Mouse (Mus musculus) E14TG2a.4 (cell line): ENCODE data around the gene Ppp1r15b.

Source experiments
- H3K27me3 ChIP-seq: 2 replicates; pipeline ENCODE4 v1.6.1; 2014; ENCODE audit warnings: low read length, control low read depth; ENCODE audit not compliant: insufficient read depth
- H3K36me3 ChIP-seq: 2 replicates; pipeline ENCODE4 v1.6.1; 2014; ENCODE audit warnings: low read length, control low read depth; ENCODE audit not compliant: insufficient read depth
- H3K4me1 ChIP-seq: replicated peaks from 2 replicates; pipeline ENCODE4 v1.6.1; 2014; ENCODE audit warnings: low read depth, low read length, control low read depth
- H3K4me3 ChIP-seq: replicated peaks from 2 replicates; pipeline ENCODE4 v1.5.1; 2014; ENCODE audit warnings: mild to moderate bottlenecking, low read length
- H3K9me3 ChIP-seq: 2 replicates; pipeline ENCODE4 v1.6.1; 2014; ENCODE audit warnings: low read length, control low read depth
- CTCF ChIP-seq: conservative IDR thresholded peaks from 2 replicates; pipeline ENCODE4 v1.5.1; 2014; ENCODE audit warnings: low read length
- NANOG ChIP-seq: IDR thresholded peaks from 2 replicates; pipeline ENCODE4 v1.6.1; 2014; ENCODE audit warnings: borderline replicate concordance, low read length, mixed read lengths
- POU5F1 ChIP-seq: IDR thresholded peaks from 2 replicates; pipeline ENCODE4 v1.6.1; 2014; ENCODE audit warnings: low read length, borderline replicate concordance

The Ppp1r15b gene

DNA sequence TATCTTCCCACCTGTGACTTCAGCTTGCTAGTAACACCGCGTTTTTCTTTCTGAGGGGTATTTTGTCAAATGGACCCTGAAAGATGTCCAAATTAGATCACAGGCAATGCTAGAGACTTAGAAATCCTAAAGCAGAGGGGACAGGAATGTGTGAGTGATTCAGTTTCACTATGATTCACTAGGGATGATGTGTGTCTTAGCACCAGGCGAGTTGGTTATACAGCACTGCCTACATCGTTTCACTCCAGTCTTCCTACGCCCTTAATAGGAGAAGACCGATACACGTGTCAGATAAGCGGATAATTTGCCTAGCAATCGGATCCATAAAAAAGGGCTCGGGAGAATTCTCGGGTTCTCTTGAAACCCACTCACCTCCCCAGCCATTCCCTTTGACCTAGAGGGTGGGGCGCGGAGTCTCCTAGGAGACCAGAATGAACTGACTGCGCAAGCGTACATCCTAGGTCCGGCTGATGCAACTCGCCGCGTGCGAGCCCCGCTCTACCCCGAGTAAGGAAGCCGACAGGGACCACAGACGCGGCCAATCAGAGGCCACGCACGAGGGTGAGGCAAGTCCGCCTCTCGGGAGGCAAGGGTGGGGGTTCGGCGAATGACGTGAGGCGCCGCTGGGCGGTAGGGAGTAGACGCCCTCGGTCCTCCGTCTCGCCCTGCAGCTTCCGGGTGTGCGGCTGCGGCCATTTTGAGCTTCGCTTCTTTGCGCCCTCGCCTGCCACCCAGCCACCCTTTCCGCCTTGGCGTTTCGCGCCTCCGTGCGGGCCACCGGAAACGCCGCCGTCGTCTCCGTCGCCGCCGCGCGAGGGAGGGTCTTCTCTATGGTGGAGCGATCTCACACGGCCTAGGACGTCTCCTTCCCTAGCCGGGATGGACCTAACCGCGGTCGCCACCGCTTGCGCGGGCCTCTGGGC is at the start of gene Ppp1r15b:
Gene Ppp1r15b, plus strand, starts transcription at position 506 of the 923 bp plus-strand sequence.
- H3K9me3 ChIP-seq: no peaks in the 10 kb centered on the region
- H3K4me3 ChIP-seq: peak within 1 kb of the TSS; percentile 99
- H3K27me3 ChIP-seq: no peaks in the 10 kb centered on the region
- H3K36me3 ChIP-seq: peaks cover 42% of the 10 kb centered on the region
- TF ChIP-seq POU5F1 (no peak), NANOG (no peak)
- peaks cover 76% of the 10 kb centered on the region for H3K4me1 ChIP-seq

DNA sequence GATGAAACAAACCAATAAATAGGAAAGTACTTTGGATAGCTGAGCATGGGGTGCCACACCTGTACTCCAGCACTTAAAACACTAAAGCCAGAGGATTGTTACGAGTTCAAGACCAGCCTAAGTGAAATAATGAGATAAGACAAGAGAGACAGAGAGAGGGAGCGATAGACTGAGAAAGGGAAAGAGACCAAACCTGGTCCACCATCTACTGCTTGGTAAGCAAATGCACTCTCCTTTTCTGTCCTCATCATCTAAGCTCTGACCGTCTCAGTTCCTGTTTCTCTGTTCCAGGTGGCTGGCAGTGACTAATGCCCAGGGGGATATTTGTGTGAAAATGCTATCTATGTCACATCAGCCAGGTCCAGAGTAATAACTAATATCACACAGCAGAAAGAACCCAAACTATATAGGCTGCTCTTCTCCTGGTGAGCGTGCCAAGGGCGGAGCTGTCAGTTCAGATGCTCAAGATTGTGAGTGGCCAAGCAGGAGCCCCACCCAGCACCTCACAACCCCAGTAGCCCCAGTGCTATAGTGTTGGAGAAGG is 47.9 kb upstream of the Ppp1r15b start:
- Histone ChIP-seq H3K4me1 (peaks cover 98% of the 10 kb centered on the region), H3K4me3 (no peak overlapping the region; the same call in 1 of the 2 replicates), H3K9me3 (no peaks in the 10 kb centered on the region), H3K27me3 (no peaks in the 10 kb centered on the region), H3K36me3 (peaks cover 25% of the 10 kb centered on the region)
- TF ChIP-seq NANOG (no peak), POU5F1 (no peak), CTCF (no peak)

DNA sequence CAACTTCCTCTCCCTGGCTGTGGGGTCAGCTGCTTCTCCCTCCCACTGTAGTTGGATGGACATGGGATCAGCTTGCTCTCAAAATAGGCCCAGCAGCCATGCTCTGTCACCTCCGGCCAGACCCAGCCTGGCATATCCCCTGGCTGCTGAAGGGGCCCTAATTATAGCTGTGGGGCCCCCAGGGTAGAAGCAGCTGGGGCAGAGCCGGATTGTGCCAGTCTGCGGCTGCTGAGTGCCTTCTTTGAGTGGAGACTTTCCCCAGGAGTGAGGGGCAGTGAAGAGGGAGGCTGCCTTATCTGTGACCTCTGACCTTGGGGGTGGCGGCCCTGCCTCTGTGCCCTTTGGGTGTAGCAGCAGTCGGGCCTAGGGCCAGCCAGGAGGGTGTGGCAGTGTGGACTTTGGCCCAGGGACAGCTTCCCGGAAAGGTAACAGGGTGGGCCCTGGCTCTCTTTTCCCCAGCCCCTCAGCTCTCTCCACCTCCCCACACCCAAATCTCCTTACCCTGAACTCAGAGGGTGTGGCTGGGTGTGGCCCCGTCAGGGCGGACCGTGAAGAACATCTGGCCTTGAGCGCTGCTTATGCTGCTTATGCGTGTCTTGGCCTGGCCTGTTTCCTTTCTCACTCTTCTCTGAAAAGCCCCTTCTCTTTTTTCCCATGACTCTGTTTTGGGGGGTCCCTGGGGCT is 46.9 kb upstream of the Ppp1r15b start:
- Histone ChIP-seq H3K36me3 (peaks cover 30% of the 10 kb centered on the region), H3K27me3 (no peaks in the 10 kb centered on the region), H3K4me1 (peaks cover 95% of the 10 kb centered on the region), H3K9me3 (no peaks in the 10 kb centered on the region), H3K4me3 (peak overlapping the region; percentile 45)
- TF ChIP-seq NANOG: no peak
- no peak for TF ChIP-seq POU5F1
- no peak for TF ChIP-seq CTCF

DNA sequence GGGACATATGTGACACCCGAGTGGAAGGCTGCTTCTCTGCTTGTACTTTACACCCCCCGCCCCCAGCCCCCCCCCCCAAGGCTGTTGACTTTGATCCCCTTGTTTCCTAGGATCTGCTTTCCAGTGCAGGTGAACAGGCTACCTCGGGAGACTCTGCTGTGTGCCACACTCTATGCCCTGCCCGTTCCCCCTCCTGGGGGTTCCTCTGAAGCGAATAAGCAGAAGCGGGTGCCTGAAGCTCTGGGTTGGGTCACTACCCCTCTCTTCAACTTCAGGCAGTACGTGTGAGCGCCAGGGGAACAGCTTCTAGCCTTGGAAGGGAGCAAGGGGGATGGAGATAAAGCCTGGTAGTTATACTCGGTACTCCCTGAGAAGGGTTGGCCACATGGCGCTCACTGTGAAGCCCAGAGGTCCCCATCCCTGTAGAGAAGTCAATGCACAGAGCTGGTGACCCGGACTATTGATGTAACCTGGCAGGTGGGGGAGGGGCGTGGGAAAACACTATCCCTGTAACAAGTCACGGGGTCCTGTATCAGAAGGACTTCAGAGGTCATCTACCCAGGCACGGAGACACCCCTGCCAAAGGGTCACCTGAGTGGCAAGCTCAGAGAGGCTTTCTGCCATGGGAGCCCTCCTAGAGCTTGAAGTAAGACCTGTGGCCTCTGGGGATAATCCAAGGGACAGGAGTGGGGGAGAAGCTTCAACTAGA is 46.1 kb upstream of the Ppp1r15b start:
- peak overlapping the region; percentile 45 for H3K4me3 ChIP-seq

DNA sequence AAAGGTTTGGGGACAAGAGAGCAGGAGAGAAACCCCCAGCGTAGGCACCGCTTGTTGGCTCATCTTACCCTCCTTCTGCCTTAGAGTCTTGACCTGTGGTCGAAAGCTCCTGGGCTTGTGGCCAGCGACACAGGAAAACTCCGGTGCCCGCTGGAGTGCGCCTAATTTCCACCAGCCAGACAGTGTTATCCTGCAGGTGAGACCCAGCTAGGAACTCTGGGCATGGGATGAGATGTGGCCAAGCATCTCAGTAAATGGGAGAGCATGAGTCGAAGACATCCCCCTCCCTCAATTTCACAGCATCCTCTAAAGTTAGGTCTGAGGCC is 45.6 kb upstream of the Ppp1r15b start:
- no peak for TF ChIP-seq CTCF
- no peak for TF ChIP-seq NANOG
- no peak for TF ChIP-seq POU5F1
- no peaks in the 10 kb centered on the region for H3K27me3 ChIP-seq
- H3K9me3 ChIP-seq: no peaks in the 10 kb centered on the region
- H3K4me1 ChIP-seq: peaks cover 94% of the 10 kb centered on the region
- H3K36me3 ChIP-seq: peaks cover 39% of the 10 kb centered on the region
- H3K4me3 ChIP-seq: peak overlapping the region; percentile 45

More for the DNA sequence above, 46.1 kb upstream of the Ppp1r15b start:
- H3K27me3 ChIP-seq: no peaks in the 10 kb centered on the region
- H3K9me3 ChIP-seq: no peaks in the 10 kb centered on the region
- H3K4me1 ChIP-seq: peaks cover 94% of the 10 kb centered on the region
- H3K36me3 ChIP-seq: peaks cover 34% of the 10 kb centered on the region
- TF ChIP-seq CTCF: no peak
- no peak for TF ChIP-seq NANOG
- no peak for TF ChIP-seq POU5F1

DNA sequence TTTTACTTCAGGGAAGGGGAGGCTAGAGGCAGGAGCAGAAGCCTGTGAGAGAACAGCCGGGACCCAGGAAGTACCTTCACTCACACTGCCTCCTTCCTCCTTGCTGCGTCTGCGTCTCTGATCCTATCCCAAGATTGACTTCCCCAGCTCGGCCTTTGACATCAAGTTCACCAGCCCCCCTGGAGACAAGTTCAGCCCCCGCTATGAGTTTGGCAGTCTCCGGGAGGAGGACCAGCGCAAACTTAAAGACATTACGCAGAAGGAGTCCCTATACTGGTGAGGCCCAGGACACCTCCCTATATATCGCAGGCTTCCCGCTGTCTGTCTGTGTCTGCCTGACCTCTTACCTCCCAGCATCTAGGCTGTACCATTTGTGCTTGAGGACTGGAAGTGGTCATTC is 44.1 kb upstream of the Ppp1r15b start:
- no peak overlapping the region for H3K4me3 ChIP-seq
- H3K4me1 ChIP-seq: peaks cover 94% of the 10 kb centered on the region
- H3K36me3 ChIP-seq: peaks cover 49% of the 10 kb centered on the region
- TF ChIP-seq POU5F1 (no peak), NANOG (no peak), CTCF (no peak)
- no peaks in the 10 kb centered on the region for H3K9me3 ChIP-seq
- no peaks in the 10 kb centered on the region for H3K27me3 ChIP-seq

DNA sequence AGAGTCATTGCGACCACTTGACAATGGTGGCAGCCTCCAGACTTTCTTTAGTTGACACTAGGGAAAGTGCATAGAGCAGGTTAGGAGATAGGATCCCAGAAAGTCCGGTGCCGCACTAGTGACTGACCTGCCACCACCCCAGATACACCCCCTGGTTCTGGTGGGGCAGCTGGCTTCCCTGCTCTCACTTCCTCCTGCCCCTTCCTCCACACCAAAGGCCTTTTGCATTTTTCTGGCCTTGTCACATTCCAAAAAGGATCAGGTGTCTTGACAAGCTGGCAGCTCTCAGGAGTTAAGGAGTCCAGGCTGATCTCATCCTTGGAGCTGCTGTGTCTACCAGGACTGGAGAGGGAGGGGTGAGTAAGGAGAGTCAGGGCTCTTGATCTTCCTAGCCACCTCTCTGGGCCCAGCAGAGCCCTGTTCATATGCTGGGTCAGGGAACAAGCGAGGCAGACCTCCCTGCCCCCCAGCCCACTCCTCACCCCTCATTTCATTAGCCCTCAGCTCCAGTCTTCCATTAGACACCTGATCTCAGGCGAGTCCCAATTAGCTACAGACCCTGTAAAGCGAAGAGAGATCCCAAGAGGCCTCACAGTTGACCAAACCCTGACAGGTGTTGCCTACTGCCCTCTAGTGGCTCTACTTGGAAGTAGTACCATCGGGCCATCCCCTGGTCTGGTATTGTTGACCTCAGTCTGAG is 43.6 kb upstream of the Ppp1r15b start:
- no peak for TF ChIP-seq POU5F1
- TF ChIP-seq CTCF: peak; percentile 93
- no peak for TF ChIP-seq NANOG
- no peaks in the 10 kb centered on the region for H3K27me3 ChIP-seq
- H3K9me3 ChIP-seq: no peaks in the 10 kb centered on the region
- H3K4me3 ChIP-seq: 0 out of 2 replicates have a peak overlapping the region, but pooled peaks have one; percentile 11
- H3K36me3 ChIP-seq: peaks cover 48% of the 10 kb centered on the region
- peaks cover 93% of the 10 kb centered on the region for H3K4me1 ChIP-seq

DNA sequence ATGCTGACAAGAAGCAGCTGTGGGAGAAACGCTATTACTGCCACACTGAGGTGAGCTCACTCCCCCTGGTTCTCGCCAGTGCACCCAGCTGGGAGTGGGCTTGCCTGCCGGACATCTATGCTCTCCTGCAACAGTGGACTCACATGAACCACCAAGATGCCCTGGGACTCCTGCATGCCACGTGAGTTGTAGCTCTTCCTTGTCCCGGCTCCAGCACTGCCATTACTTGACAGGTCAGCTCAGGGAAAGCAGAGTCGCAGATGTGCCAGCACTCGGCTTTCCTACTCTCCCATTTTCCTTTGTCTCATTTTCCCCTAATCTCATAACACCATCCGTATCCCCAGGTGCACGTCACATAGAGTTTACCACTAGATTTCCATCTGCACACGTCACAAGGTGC is 42.7 kb upstream of the Ppp1r15b start:
- Histone ChIP-seq H3K36me3 (peaks cover 49% of the 10 kb centered on the region), H3K9me3 (no peaks in the 10 kb centered on the region), H3K4me1 (peaks cover 86% of the 10 kb centered on the region), H3K4me3 (no peak overlapping the region), H3K27me3 (no peaks in the 10 kb centered on the region)
- no peak for TF ChIP-seq CTCF
- no peak for TF ChIP-seq NANOG
- TF ChIP-seq POU5F1: no peak
